Mouse (Mus musculus) brain, embryonic 14.5 days (tissue): Measurements from ENCODE around the gene Wfdc6a.

Experiments
- CTCF ChIP-seq: fragments of 200-500 bp; IDR thresholded peaks from 2 replicates; pipeline ENCODE4 v1.5.1; 2012; ENCODE audit warnings: inconsistent platforms, mild to moderate bottlenecking, moderate library complexity, borderline replicate concordance; ENCODE audit not compliant: insufficient read depth, insufficient read length; ENCODE audit errors: extremely low read depth
- POLR2A ChIP-seq: fragments of 200-500 bp; IDR thresholded peaks from 2 replicates; pipeline ENCODE4 v1.6.1; 2012; ENCODE audit warnings: mild to moderate bottlenecking, inconsistent platforms, borderline replicate concordance; ENCODE audit not compliant: poor library complexity, insufficient read depth, insufficient read length, severe bottlenecking; ENCODE audit errors: extremely low read depth

- TF ChIP-seq CTCF, result no peak
- no peak for TF ChIP-seq POLR2A
Observed at GRCm38 (mm10) chr2:164615386-164615785, 30.1 kb upstream of the Wfdc6a start.
